Mouse (Mus musculus) layer of hippocampus, adult 2 months (tissue): ENCODE results near the gene Ppa1. TPM values are rescaled to one million over a fixed set of nuclear protein-coding genes. Genes with fewer than 3 reads are reported as not detected.
"Not testable (repeated sequence)": the region's sequence is repeated elsewhere in the genome, so short reads cannot be mapped to it uniquely, and the experiment has no call there.

Source experiments
- DNase-seq, 2 experiments: peaks; one replicate each; pipeline ENCODE4 v3.0.0; 2022; ENCODE audit warnings: low spot score in 2 of 2
- H3K27ac ChIP-seq: fragments of 200-600 bp; 2 replicates; pipeline ENCODE4 v1.8.1; 2022
- H3K4me3 ChIP-seq: fragments of 200-600 bp; 2 replicates; pipeline ENCODE4 v1.8.1; 2022; ENCODE audit warnings: mild to moderate bottlenecking
- CTCF ChIP-seq: fragments of 200-600 bp; conservative IDR thresholded peaks from 2 replicates; pipeline ENCODE4 v1.8.1; 2022; ENCODE audit warnings: antibody characterized with exemption, mild to moderate bottlenecking, moderate library complexity
- long read RNA-seq, 2 experiments: library from polyadenylated mRNA; stranded (forward); transcript quantifications; one replicate each; pipeline ENCODE4 v2.0.0; 2021; ENCODE audit warnings: borderline mapping rate in 2 of 2
- total RNA-seq, 2 experiments: library from RNA; stranded (reverse); gene quantifications; 2 replicates each; pipeline ENCODE4 v1.2.3; 2021

Ppa1 gene
- total RNA-seq = 10 to 100 TPM; 96.5 to 98.5 TPM
- long read RNA-seq, experiment 1, transcript Ppa1-201 (11 exons, 1,364 nt) = major isoform, 61 of 72 reads
- long read RNA-seq, experiment 1, partial matches to known transcripts = 5 of 72 reads
- long read RNA-seq, experiment 1, other reads (novel, unspliced or antisense) = 6 of 72 reads
- long read RNA-seq, experiment 2, transcript Ppa1-201 (11 exons, 1,364 nt) = major isoform, 71 of 79 reads
- long read RNA-seq, experiment 2, partial matches to known transcripts = 2 of 79 reads
- long read RNA-seq, experiment 2, other reads (novel, unspliced or antisense) = 5 of 79 reads

DNA sequence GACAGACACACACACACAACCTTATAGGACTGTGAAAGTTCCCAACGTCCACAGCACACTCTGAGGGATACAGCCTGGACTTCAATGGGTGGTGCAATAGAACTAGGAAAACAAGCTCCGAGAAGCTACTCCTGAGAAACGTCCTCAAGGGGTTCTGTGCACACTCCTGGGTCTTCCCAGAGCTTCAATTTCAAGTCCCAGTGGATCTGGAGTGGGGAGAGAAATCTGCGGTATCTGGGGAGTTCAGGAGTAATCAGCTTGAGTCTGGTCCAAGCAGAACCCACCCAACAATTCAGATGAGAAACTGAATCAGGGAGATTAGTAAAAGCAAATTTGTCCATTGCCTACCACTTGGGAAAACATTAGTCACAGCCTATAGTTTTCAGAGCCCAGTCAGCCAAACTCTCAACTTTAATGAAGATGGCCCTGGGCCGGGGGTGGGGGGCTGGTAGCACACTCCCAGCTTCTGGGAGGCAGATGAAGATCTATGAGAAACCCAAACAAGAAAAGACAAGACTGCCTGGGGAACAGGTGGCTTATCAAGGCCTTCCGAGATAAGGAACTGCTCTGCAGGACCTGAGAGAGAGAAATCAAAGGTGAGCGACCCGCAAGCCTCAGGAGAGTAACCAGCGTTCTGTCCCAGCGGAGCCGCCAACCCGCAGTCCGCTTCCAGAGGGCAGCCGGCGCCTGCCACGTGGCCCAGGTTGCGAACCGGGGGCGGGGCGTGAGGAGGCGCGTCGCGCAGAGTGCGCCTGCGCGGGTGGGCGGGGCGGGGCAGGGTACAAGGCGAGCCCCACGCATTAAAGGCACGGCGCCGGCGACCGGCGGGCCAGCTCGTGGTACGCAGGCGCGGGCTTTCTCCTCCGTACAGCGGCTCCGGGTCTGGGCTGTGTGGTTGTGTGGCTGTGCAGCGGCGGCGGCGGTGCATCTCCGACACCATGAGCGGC, at the start of gene Ppa1:
Gene Ppa1, plus strand, starts transcription at position 763 of the 947 bp plus-strand sequence.
- no peak for TF ChIP-seq CTCF
- Histone ChIP-seq H3K4me3 (peak within 1 kb of the TSS; percentile 91), H3K27ac (peak within 1 kb of the TSS; percentile 86)
- DNase-seq = peak; percentile 83 to 88

DNA sequence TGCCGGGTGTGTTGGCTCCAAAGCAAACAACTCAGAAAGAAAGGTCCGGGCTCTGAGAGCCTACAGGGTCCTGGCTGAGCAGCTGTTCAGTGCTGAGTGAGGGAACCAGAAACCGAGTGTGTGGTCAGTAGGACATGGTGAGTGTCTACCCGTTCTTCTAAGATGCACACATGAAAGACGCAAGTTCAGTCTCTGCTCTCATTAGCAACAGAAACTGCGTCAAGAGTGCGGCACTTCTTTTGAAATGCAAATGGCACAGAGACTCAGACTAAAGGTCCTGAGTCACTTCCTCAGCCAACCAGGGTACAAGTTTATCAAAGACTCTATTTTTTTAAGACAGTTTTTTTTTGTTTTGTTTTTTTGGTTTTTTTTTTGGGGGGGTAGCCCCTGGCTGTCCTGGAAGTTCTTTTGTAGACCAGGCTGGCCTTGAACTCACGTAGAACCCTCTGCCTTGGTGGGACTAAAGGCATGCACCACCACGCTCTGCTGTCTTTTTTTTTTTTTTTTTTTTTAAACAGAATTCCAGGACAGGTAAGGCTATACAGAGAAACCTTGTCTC, 48.7 kb upstream of the Ppa1 start:
- no peak for TF ChIP-seq CTCF
- Histone ChIP-seq H3K27ac (no peak overlapping the region), H3K4me3 (no peak overlapping the region)
- no peak for DNase-seq

- TF ChIP-seq CTCF = peak; percentile 74
- Histone ChIP-seq H3K27ac (no peak overlapping the region), H3K4me3 (no peak overlapping the region)
- peak; percentile 22 to 57 for DNase-seq
Measured at GRCm38 (mm10) chr10:61602283-61603033, 45.9 kb upstream of the Ppa1 start.

GRCm38 (mm10) chr10:61604376-61605065, 43.8 kb upstream of the Ppa1 start:
- Histone ChIP-seq H3K4me3 (no peak overlapping the region), H3K27ac (no peak overlapping the region)
- DNase-seq = no peak
- no peak for TF ChIP-seq CTCF

- H3K27ac ChIP-seq, DNase-seq, H3K4me3 ChIP-seq: not testable (repeated sequence)
Measured at GRCm38 (mm10) chr10:61605381-61605780, 43.0 kb upstream of the Ppa1 start.

DNA sequence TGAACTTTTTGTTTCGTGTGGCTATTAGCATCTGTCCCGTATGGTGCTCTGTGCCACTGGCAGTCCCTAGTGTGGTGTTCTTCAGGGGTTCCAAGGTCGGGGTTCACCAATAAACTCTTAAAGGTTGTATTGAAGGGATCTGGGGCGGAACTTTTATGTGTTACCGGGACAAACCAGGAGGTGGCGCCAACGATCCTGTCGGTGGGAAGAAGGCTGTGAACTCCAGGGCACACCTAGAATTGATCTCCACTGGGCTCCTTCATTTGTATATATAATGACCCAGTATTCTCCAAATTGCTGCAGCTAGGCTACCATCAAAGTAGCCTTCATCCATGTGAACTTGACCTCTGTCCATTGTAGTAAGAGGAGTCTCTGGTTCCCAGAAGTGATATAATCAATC, 42.5 kb upstream of the Ppa1 start:
- Histone ChIP-seq H3K4me3 (no peak overlapping the region), H3K27ac (no peak overlapping the region)
- peak; percentile 80 for TF ChIP-seq CTCF
- DNase-seq = peak in 1 of 2 experiments; percentile 70

GRCm38 (mm10) chr10:61608233-61608632, 40.1 kb upstream of the Ppa1 start:
- TF ChIP-seq CTCF = no peak
- no peak for DNase-seq
- Histone ChIP-seq H3K27ac (no peak overlapping the region), H3K4me3 (no peak overlapping the region)

GRCm38 (mm10) chr10:61610650-61611235, 37.6 kb upstream of the Ppa1 start:
- DNase-seq = no peak
- Histone ChIP-seq H3K4me3 (no peak overlapping the region), H3K27ac (no peak overlapping the region)
- peak; percentile 55 for TF ChIP-seq CTCF

- H3K27ac ChIP-seq = no peak overlapping the region
- no peak for DNase-seq
- TF ChIP-seq CTCF = no peak
- H3K4me3 ChIP-seq = no peak overlapping the region
Measured at GRCm38 (mm10) chr10:61614311-61614710, 34.0 kb upstream of the Ppa1 start.

GRCm38 (mm10) chr10:61618528-61618927, 29.8 kb upstream of the Ppa1 start:
- peak; percentile 30 for TF ChIP-seq CTCF
- no peak overlapping the region for H3K27ac ChIP-seq
- no peak overlapping the region for H3K4me3 ChIP-seq
- no peak for DNase-seq

GRCm38 (mm10) chr10:61621681-61622080, 26.7 kb upstream of the Ppa1 start:
- no peak for TF ChIP-seq CTCF
- no peak overlapping the region for H3K4me3 ChIP-seq
- peak in 1 of 2 experiments; percentile 1 for DNase-seq
- no peak overlapping the region; the same call in 1 of the 2 replicates for H3K27ac ChIP-seq

- DNase-seq, H3K27ac ChIP-seq, H3K4me3 ChIP-seq: not testable (repeated sequence)
- peak; percentile 30 for TF ChIP-seq CTCF
Measured at GRCm38 (mm10) chr10:61623874-61624273, 24.5 kb upstream of the Ppa1 start.
